Mouse (Mus musculus) myocyte (in vitro differentiated cells): Measurements from ENCODE around the gene Pinlyp. TPM values are rescaled to one million over a fixed set of nuclear protein-coding genes. Genes with fewer than 3 reads are reported as not detected.

ENCODE experiments used
- H3K27me3 ChIP-seq: one replicate; pipeline ENCODE4 v1.6.1; 2011; ENCODE audit not compliant: control insufficient read depth, insufficient read depth, insufficient read length
- H3K36me3 ChIP-seq: one replicate; pipeline ENCODE4 v1.6.1; 2011; ENCODE audit not compliant: control insufficient read depth, insufficient read depth
- H3K4me2 ChIP-seq: one replicate; pipeline ENCODE4 v1.6.1; 2011; ENCODE audit warnings: low read depth, control low read depth
- H3K4me3 ChIP-seq: one replicate; pipeline ENCODE4 v1.5.1; 2011; ENCODE audit warnings: mild to moderate bottlenecking, control low read depth, moderate library complexity
- H3K79me2 ChIP-seq: one replicate; pipeline ENCODE4 v1.6.1; 2011; ENCODE audit not compliant: control insufficient read depth, insufficient read depth
- H3ac ChIP-seq: one replicate; pipeline ENCODE4 v1.6.1; 2011; ENCODE audit not compliant: control insufficient read depth, insufficient read length
- CEBPB ChIP-seq: IDR thresholded peaks from 2 replicates; pipeline ENCODE4 v1.6.1; 2011; ENCODE audit warnings: mild to moderate bottlenecking, moderate library complexity; ENCODE audit not compliant: poor library complexity, insufficient read depth, severe bottlenecking
- E2F4 ChIP-seq: IDR thresholded peaks from one replicate; pipeline ENCODE4 v1.6.1; 2011; ENCODE audit warnings: mild to moderate bottlenecking, control low read depth, moderate library complexity; ENCODE audit not compliant: insufficient read depth
- MAX ChIP-seq: IDR thresholded peaks from one replicate; pipeline ENCODE4 v1.6.1; 2011; ENCODE audit warnings: low read depth, mild to moderate bottlenecking, control low read depth
- MYOD1 ChIP-seq, 3 experiments: IDR thresholded peaks; one replicate each; pipeline ENCODE4 v1.6.1; 2011; ENCODE audit warnings: control low read depth in 2 of 3, low read depth in 2 of 3, mild to moderate bottlenecking in 2 of 3, moderate library complexity in 1 of 3; ENCODE audit not compliant: insufficient read length in 2 of 3, control insufficient read depth in 1 of 3
- MYOG ChIP-seq, 3 experiments: IDR thresholded peaks; one replicate each; pipeline ENCODE4 v1.6.1; 2011; ENCODE audit warnings: control low read depth in 2 of 3, low read depth in 2 of 3, mild to moderate bottlenecking in 2 of 3; ENCODE audit not compliant: insufficient read length in 2 of 3, control insufficient read depth in 1 of 3, insufficient read depth in 1 of 3
- POLR2A ChIP-seq: IDR thresholded peaks from one replicate; pipeline ENCODE4 v1.6.1; 2011; ENCODE audit warnings: low read depth, mild to moderate bottlenecking, control low read depth, moderate library complexity; ENCODE audit not compliant: insufficient read length
- POLR2AphosphoS2 ChIP-seq: IDR thresholded peaks from one replicate; pipeline ENCODE4 v1.6.1; 2011; ENCODE audit warnings: low read depth, control low read depth; ENCODE audit not compliant: insufficient read length
- REST ChIP-seq: IDR thresholded peaks from one replicate; pipeline ENCODE4 v1.6.1; 2011; ENCODE audit warnings: mild to moderate bottlenecking, control low read depth, moderate library complexity; ENCODE audit not compliant: insufficient read depth, insufficient read length
- SRF ChIP-seq: IDR thresholded peaks from one replicate; pipeline ENCODE4 v1.6.1; 2011; ENCODE audit warnings: low read depth; ENCODE audit not compliant: control insufficient read depth, insufficient read length
- TCF12 ChIP-seq: IDR thresholded peaks from one replicate; pipeline ENCODE4 v1.6.1; 2011; ENCODE audit warnings: mild to moderate bottlenecking, control low read depth; ENCODE audit not compliant: poor library complexity, insufficient read depth, severe bottlenecking
- TCF3 ChIP-seq: IDR thresholded peaks from one replicate; pipeline ENCODE4 v1.6.1; 2011; ENCODE audit warnings: low read depth, control low read depth; ENCODE audit not compliant: insufficient read length
- USF1 ChIP-seq: IDR thresholded peaks from one replicate; pipeline ENCODE4 v1.6.1; 2011; ENCODE audit warnings: low read depth, mild to moderate bottlenecking, control low read depth, moderate library complexity
- polyA plus RNA-seq: library from polyadenylated mRNA; unstranded; fragments of >200 nt; fragmentation: generic; extraction: Trizol; gene quantifications from one replicate; pipeline ENCODE4 v1.2.1, GENCODE M21; 2012; ENCODE audit warnings: missing spikeins

Pinlyp gene
- polyA plus RNA-seq, 1 experiment: 0.17 TPM

- no peaks in the 10 kb centered on the region for H3K79me2 ChIP-seq
- no peak overlapping the region for H3K4me3 ChIP-seq
- peaks cover 4% of the 10 kb centered on the region for H3K36me3 ChIP-seq
- no peak overlapping the region for H3K4me2 ChIP-seq
- no peaks in the 10 kb centered on the region for H3K27me3 ChIP-seq
- TF ChIP-seq TCF3: no peak
- no peak for TF ChIP-seq E2F4
- TF ChIP-seq TCF12: no peak
- H3ac ChIP-seq: no peak overlapping the region
These were observed 19.7 kb upstream of the Pinlyp start for GRCm38 (mm10) chr7:24565627-24566026.

GRCm38 (mm10) chr7:24564607-24565265 is 18.8 kb upstream of the Pinlyp start:
- TF ChIP-seq MAX (no peak), MYOD1 (IDR thresholded peaks at IDR 0.05; ENCODE audit: control insufficient read depth in 1 of 3, insufficient read length in 2 of 3, low read depth in 2 of 3) (no peak), TCF3 (no peak), USF1 (no peak), SRF (no peak), REST (no peak), MYOG (IDR thresholded peaks at IDR 0.05; ENCODE audit: control insufficient read depth in 1 of 3, insufficient read depth in 1 of 3, insufficient read length in 2 of 3, low read depth in 2 of 3) (no peak), POLR2A (no peak), CEBPB (no peak), E2F4 (no peak), TCF12 (no peak), POLR2AphosphoS2 (no peak)
- no peak overlapping the region for H3K4me2 ChIP-seq
- H3K79me2 ChIP-seq: no peaks in the 10 kb centered on the region
- H3K27me3 ChIP-seq: no peaks in the 10 kb centered on the region
- H3ac ChIP-seq: no peak overlapping the region
- H3K4me3 ChIP-seq: no peak overlapping the region
- H3K36me3 ChIP-seq: peaks cover 4% of the 10 kb centered on the region

- no peak overlapping the region for H3ac ChIP-seq
- peaks cover 4% of the 10 kb centered on the region for H3K36me3 ChIP-seq
- H3K4me3 ChIP-seq: no peak overlapping the region
- H3K4me2 ChIP-seq: no peak overlapping the region
- H3K27me3 ChIP-seq: no peaks in the 10 kb centered on the region
- H3K79me2 ChIP-seq: no peaks in the 10 kb centered on the region
- no peak for TF ChIP-seq TCF12
- no peak for TF ChIP-seq CEBPB
- no peak for TF ChIP-seq POLR2A
- no peak for TF ChIP-seq REST
- no peak for TF ChIP-seq E2F4
- TF ChIP-seq MAX: no peak
- TF ChIP-seq TCF3: no peak
- TF ChIP-seq MYOG (IDR thresholded peaks at IDR 0.05; ENCODE audit: control insufficient read depth in 1 of 3, insufficient read depth in 1 of 3, insufficient read length in 2 of 3, low read depth in 2 of 3): no peak
- TF ChIP-seq MYOD1 (IDR thresholded peaks at IDR 0.05; ENCODE audit: control insufficient read depth in 1 of 3, insufficient read length in 2 of 3, low read depth in 2 of 3): no peak
- TF ChIP-seq USF1: no peak
- no peak for TF ChIP-seq POLR2AphosphoS2
- TF ChIP-seq SRF: no peak
These were observed 17.9 kb upstream of the Pinlyp start for GRCm38 (mm10) chr7:24563837-24564206.

- H3ac ChIP-seq: no peak overlapping the region
- no peak overlapping the region for H3K4me2 ChIP-seq
- H3K79me2 ChIP-seq: no peaks in the 10 kb centered on the region
- no peak overlapping the region for H3K4me3 ChIP-seq
- H3K36me3 ChIP-seq: peaks cover 4% of the 10 kb centered on the region
- H3K27me3 ChIP-seq: no peaks in the 10 kb centered on the region
- no peak for TF ChIP-seq TCF12
These were observed 17.4 kb upstream of the Pinlyp start for GRCm38 (mm10) chr7:24563191-24563836.

GRCm38 (mm10) chr7:24561450-24561849 is 15.5 kb upstream of the Pinlyp start:
- no peak overlapping the region for H3K4me3 ChIP-seq
- no peak overlapping the region for H3ac ChIP-seq
- H3K79me2 ChIP-seq: no peaks in the 10 kb centered on the region
- no peaks in the 10 kb centered on the region for H3K27me3 ChIP-seq
- H3K36me3 ChIP-seq: peaks cover 4% of the 10 kb centered on the region
- TF ChIP-seq SRF (no peak), E2F4 (no peak), TCF12 (no peak), CEBPB (no peak), POLR2A (no peak), USF1 (no peak), MAX (no peak), MYOD1 (IDR thresholded peaks at IDR 0.05; ENCODE audit: control insufficient read depth in 1 of 3, insufficient read length in 2 of 3, low read depth in 2 of 3) (no peak)
- no peak overlapping the region for H3K4me2 ChIP-seq
